Mouse (Mus musculus) layer of hippocampus, postnatal 10 days (tissue): ENCODE data around the gene Ect2l. TPM values are rescaled to one million over a fixed set of nuclear protein-coding genes. Genes with fewer than 3 reads are reported as not detected.
"Not testable (repeated sequence)": the region's sequence is repeated elsewhere in the genome, so short reads cannot be mapped to it uniquely, and the experiment has no call there.

Experiments used
- DNase-seq, 2 experiments: peaks; one replicate each; pipeline ENCODE4 v3.0.0; 2021; ENCODE audit warnings: low spot score in 2 of 2
- total RNA-seq, 2 experiments: library from RNA; stranded (reverse); gene quantifications; 2 replicates each; pipeline ENCODE4 v1.2.3; 2021

The Ect2l gene
- total RNA-seq, 2 experiments from 2014 or later, result 0.74 to 0.80 TPM

GRCm38 (mm10) chr10:18193221-18193620, 17.5 kb downstream of the Ect2l start:
- DNase-seq, result no peak

GRCm38 (mm10) chr10:18191706-18192105, 19.0 kb downstream of the Ect2l start:
- DNase-seq, result no peak

- no peak for DNase-seq
Observed at GRCm38 (mm10) chr10:18189498-18189897, 21.2 kb downstream of the Ect2l start.

GRCm38 (mm10) chr10:18188564-18188963, 22.1 kb downstream of the Ect2l start:
- no peak for DNase-seq

GRCm38 (mm10) chr10:18182246-18182645, 28.4 kb downstream of the Ect2l start:
- DNase-seq, result no peak

- no peak for DNase-seq
Observed at GRCm38 (mm10) chr10:18177304-18177703, 33.4 kb downstream of the Ect2l start.

GRCm38 (mm10) chr10:18176722-18177121, 34.0 kb downstream of the Ect2l start:
- DNase-seq, result no peak

GRCm38 (mm10) chr10:18175087-18175486, 35.6 kb downstream of the Ect2l start:
- DNase-seq, result no peak

- no peak for DNase-seq
Observed at GRCm38 (mm10) chr10:18162435-18162971, 48.2 kb downstream of the Ect2l start.

GRCm38 (mm10) chr10:18147224-18147623, 63.5 kb downstream of the Ect2l start:
- DNase-seq, result no peak

- no peak for DNase-seq
Observed at GRCm38 (mm10) chr10:18142231-18142630, 68.5 kb downstream of the Ect2l start.

- no peak for DNase-seq
Observed at GRCm38 (mm10) chr10:18141389-18141788, 69.3 kb downstream of the Ect2l start.

GRCm38 (mm10) chr10:18139615-18140014, 71.1 kb downstream of the Ect2l start:
- no peak for DNase-seq

- DNase-seq, result not testable (repeated sequence)
Observed at GRCm38 (mm10) chr10:18138853-18139503, 71.7 kb downstream of the Ect2l start.

- no peak for DNase-seq
Observed at GRCm38 (mm10) chr10:18131666-18132650, 78.7 kb downstream of the Ect2l start.

GRCm38 (mm10) chr10:18130276-18130675, 80.4 kb downstream of the Ect2l start:
- no peak for DNase-seq

GRCm38 (mm10) chr10:18118336-18118735, 92.4 kb downstream of the Ect2l start:
- no peak for DNase-seq

GRCm38 (mm10) chr10:18113473-18114093, 97.1 kb downstream of the Ect2l start:
- DNase-seq, result no peak

GRCm38 (mm10) chr10:18110940-18111339, 99.8 kb downstream of the Ect2l start:
- DNase-seq, result no peak

GRCm38 (mm10) chr10:18107471-18107870, 103.2 kb downstream of the Ect2l start:
- no peak for DNase-seq

- no peak for DNase-seq
Observed at GRCm38 (mm10) chr10:18102166-18102565, 108.5 kb downstream of the Ect2l start.

GRCm38 (mm10) chr10:18090691-18091090, 120.0 kb downstream of the Ect2l start:
- DNase-seq, result no peak
